Mouse (Mus musculus) c-Kit-positive CD71-positive TER-119-positive erythroid progenitor cells, embryonic 14.5 days (primary cell): ENCODE measurements at regions not wholly inside any gene's neighbourhood (a gene's known extent, or its start where the extent isn't known, plus 50 kb on each side); places are given as distances from the start of the nearest gene placed in this dataset.

Experiments used
- DNase-seq: peaks from one replicate; pipeline ENCODE4 v3.0.0-alpha.2; 2013; ENCODE audit warnings: low spot score

DNA sequence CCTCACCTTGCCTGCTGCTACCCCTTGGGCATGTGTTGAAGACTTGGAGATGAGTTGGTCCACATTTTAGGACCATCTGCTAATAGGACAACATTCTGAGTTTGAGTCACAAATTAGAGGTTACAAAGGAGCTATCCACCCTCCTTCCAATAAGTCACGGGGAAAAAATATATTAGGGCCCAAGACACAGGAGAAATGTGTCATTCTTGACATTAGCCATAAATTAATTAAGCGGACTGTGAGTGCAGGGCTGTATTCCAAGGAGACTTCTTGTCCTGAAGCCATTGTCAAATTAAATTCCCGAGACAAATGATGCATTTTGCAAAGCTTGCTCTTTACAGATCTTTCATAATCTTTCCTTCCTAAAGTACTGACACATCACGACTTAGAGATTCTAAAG lies 79.2 kb downstream of the 1700020N01Rik start:
- DNase-seq = no peak

- no peak for DNase-seq
Observed at GRCm38 (mm10) chr10:21672666-21673065, 79.7 kb downstream of the 1700020N01Rik start.

DNA sequence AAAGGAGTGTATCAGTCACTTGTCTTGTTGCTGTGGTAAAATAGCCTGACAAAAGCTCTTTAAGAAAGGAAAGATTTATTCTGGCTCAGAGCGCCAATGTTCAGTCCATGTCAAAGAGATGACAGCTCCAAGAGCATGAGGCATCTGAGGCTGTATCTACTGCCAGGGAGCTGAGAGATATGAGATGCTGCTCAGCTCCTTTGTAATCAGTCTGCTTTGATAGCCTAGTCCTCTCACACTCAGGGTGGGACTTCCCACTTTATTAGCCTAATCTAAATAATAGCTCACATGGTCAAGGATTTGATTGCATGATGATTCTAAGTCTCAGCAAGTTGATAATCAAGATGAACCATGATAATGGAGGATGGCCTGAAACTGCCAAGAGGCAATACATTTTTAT lies 80.9 kb downstream of the 1700020N01Rik start:
- DNase-seq = no peak

DNA sequence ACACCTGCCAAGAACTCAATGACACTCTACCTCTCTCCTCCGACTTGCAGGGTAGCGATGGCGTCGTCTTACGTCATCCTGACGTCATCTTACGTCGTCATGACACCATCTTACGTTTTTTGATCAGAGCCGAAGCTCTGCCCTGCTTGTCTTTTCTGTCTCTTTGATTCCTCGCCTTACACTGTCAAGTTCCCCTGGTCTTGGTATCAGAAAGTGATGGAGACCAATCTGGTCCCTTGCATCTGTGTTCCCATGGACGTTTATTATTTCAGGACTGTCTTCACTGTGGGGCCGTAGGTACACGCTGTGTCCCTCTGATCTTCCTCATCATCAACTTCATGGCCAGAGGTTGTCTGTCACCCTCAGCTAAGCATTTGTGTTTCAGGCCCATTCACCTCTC lies 82.8 kb downstream of the 1700020N01Rik start:
- DNase-seq = no peak

- DNase-seq = no peak
Observed at GRCm38 (mm10) chr10:21677911-21678310, 85.0 kb downstream of the 1700020N01Rik start.

- no peak for DNase-seq
Observed at GRCm38 (mm10) chr10:21678372-21678771, 85.4 kb downstream of the 1700020N01Rik start.

- no peak for DNase-seq
Observed at GRCm38 (mm10) chr10:21678811-21679451, 86.0 kb downstream of the 1700020N01Rik start.

- no peak for DNase-seq
Observed at GRCm38 (mm10) chr10:21680789-21681188, 87.8 kb downstream of the 1700020N01Rik start.

DNA sequence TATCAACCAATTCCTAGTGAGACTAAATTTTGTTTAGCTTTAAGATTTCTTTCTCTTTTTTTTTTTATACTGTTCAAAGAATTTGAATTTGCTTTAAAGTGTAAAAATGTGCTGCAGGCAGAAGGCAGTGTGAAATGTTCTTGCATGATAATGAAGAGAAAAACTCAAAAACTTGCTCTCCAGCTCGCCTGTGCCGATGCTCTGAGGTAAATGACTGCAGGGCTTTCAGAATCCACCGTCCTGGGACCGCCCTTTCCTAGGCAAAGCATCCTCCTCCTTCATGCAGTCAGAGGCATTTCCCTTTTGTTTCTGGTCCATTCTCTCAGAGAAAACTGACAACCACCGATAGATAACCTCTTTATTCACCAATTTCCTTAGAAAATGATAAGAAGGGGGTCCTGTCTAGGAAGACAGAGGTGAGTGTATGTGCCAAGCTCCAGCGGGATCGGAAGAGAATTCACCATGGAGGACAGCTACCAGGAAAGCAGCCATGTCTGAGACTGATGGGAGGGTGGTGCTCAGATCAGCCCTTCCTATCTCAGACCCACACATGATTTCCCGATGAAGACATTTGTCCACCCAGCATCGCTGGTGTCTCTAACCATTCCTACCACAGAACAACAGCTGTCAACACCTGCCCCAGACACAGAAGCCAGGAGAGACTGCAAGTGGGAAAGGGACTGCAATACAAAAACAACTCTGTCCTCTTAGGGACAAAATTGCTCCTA lies 91.5 kb downstream of the 1700020N01Rik start:
- DNase-seq = no peak

DNA sequence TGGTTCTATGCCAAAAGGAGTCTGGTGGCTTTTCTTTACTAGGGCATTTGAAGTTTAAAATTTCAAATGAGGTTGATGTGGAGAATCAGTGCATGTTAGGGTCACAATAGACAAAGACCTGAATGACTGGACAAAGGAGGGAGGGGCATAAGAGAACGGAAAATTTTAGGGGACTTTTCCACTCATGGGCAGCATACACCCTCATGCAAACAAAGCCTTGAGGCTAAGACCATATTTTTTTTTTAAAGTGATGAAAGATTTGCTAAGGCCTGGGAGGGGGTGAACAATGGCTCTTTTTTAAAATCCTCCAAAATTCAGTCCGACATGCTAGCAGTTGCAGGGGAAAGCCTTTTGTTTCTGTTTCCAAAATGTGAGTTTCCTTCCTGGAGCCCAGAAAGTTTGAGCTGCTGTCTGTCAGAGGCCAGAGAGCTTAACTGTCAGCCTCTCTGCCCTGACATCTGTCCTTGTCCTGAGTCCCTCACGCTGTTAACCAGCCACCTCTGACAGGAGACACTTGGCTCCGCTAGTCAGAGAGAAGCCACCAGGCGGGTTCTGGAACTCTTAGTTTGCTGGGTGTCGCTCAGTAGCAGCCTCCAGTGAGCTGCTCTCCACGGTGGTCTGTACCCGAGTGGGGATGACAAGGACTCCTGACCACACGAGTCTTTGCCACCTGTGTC lies 92.3 kb downstream of the 1700020N01Rik start:
- DNase-seq = no peak

- DNase-seq = no peak
Observed at GRCm38 (mm10) chr10:21686060-21686459, 93.1 kb downstream of the 1700020N01Rik start.

GRCm38 (mm10) chr10:21687484-21687883 lies 94.5 kb downstream of the 1700020N01Rik start:
- no peak for DNase-seq

GRCm38 (mm10) chr10:21688513-21688912 lies 95.6 kb downstream of the 1700020N01Rik start:
- DNase-seq = no peak

DNA sequence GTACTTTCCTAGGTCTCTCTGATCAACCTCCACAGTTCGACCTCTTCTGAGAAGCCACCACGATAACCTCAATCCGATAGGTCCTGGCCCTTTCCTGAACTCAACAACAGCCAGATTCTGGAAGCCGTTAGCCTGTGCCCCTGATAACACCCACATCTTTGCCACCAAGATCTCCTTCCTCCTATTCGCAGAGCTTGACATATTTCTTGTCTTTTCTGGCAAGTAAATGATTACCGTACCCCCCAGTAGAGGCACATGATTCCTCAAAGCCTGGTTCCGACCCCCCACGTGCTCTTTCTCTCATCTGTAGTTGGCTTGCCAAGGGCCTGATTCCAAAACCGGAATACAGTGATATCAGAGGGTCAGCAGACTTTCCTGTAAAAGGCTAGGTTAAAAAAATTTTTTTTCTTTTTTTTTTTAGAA lies 96.9 kb downstream of the 1700020N01Rik start:
- DNase-seq = no peak

DNA sequence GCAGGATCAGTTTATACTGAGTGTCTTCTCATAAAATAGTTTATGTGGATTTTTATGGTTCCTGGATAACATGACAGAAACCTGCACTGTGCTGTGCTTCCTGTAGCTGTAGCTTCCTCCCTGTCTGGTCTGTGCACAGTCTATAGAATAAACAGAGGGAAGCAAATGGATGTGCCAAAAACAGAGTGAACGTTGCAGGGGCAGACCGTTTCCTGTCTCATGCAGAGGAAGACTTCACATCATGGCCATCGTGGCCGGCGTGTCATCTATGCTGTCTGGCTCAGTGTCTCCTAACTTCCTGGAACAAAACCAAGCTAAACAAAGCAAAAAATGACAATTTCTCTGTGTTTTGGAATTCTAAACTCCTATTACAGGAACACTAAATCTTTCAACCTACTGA lies 102.2 kb downstream of the 1700020N01Rik start:
- no peak for DNase-seq

GRCm38 (mm10) chr10:21696671-21697070 lies 103.7 kb downstream of the 1700020N01Rik start:
- DNase-seq = no peak

GRCm38 (mm10) chr10:21701580-21701979 lies 108.6 kb downstream of the 1700020N01Rik start:
- DNase-seq = no peak

GRCm38 (mm10) chr10:21702134-21702533 lies 109.2 kb downstream of the 1700020N01Rik start:
- no peak for DNase-seq

DNA sequence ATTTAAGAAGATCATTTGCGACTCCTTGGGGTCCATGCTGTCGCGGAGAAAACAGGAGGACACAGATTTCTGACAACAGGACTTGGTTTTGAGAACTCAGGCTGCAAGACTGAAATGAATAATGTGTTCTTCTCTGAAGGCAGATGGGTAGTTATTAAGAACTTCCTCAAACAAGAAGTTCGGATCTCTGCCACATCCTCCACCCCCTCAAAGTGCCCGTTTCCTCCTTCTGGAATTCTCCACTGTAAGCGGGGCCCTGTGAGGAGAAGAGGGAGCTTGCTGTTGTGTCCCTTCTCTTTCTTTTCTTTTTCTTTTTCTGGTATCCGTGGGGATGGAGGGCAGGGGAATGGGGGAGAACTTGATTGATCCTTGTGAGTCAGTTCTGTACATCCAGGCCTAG lies 118.9 kb downstream of the 1700020N01Rik start:
- no peak for DNase-seq

GRCm38 (mm10) chr10:21712828-21713227 lies 119.9 kb downstream of the 1700020N01Rik start:
- no peak for DNase-seq

GRCm38 (mm10) chr10:21715436-21715835 lies 122.5 kb downstream of the 1700020N01Rik start:
- DNase-seq = no peak

DNA sequence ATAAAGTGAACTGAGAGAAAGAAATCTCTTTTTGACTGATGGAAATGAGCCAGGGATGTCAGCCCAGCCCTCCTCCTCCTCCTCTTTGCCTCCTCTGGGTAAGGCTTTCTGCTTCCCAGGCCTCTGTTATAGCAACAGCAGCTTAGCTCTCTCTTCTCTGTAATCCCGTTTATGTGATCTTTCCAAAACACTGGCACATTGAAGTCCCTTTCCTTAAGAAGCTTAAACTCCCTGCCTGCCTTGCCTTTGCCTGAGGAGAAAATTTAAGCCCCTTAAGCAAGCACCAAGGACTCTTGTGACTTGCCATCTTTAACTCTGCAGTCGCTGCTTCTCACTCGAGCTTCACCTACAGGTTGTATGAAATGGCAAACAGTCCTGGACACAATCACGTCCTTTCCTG lies 125.2 kb downstream of the 1700020N01Rik start:
- DNase-seq = no peak

- DNase-seq = no peak
Observed at GRCm38 (mm10) chr10:21724351-21724750, 131.4 kb downstream of the 1700020N01Rik start.
